Mouse (Mus musculus) heart, postnatal 4 days (tissue): ENCODE data around the gene Gm10974. TPM values are rescaled to one million over a fixed set of nuclear protein-coding genes. Genes with fewer than 3 reads are reported as not detected.

Experiments
- DNase-seq: peaks from one replicate; pipeline ENCODE4 v3.0.0; 2021
- total RNA-seq, 2 experiments: library from RNA; stranded (reverse); gene quantifications; 2 replicates each; pipeline ENCODE4 v1.2.3; 2021

Gene Gm10974
- total RNA-seq, result not detected

GRCm38 (mm10) chr7:66365904-66366303, at the start of gene Gm10974:
Gm10974 (plus strand) TSS chr7:66365905.
- DNase-seq, result peak; percentile 22

GRCm38 (mm10) chr7:66318147-66318546, 47.6 kb upstream of the Gm10974 start:
- no peak for DNase-seq

GRCm38 (mm10) chr7:66320996-66321395, 44.7 kb upstream of the Gm10974 start:
- DNase-seq, result peak; percentile 43

- no peak for DNase-seq
These were observed 42.3 kb upstream of the Gm10974 start for GRCm38 (mm10) chr7:66323252-66324015.

- peak; percentile 48 for DNase-seq
These were observed 40.2 kb upstream of the Gm10974 start for GRCm38 (mm10) chr7:66325419-66326053.

- DNase-seq, result no peak
These were observed 38.2 kb upstream of the Gm10974 start for GRCm38 (mm10) chr7:66327516-66327915.

- peak; percentile 38 for DNase-seq
These were observed 35.1 kb upstream of the Gm10974 start for GRCm38 (mm10) chr7:66330610-66331009.

GRCm38 (mm10) chr7:66332340-66332739, 33.4 kb upstream of the Gm10974 start:
- DNase-seq, result no peak

GRCm38 (mm10) chr7:66333906-66334500, 31.7 kb upstream of the Gm10974 start:
- no peak for DNase-seq

- DNase-seq, result no peak
These were observed 28.8 kb upstream of the Gm10974 start for GRCm38 (mm10) chr7:66336955-66337354.

- no peak for DNase-seq
These were observed 26.1 kb upstream of the Gm10974 start for GRCm38 (mm10) chr7:66339625-66340024.

- no peak for DNase-seq
These were observed 25.7 kb upstream of the Gm10974 start for GRCm38 (mm10) chr7:66340044-66340443.

GRCm38 (mm10) chr7:66342323-66342722, 23.4 kb upstream of the Gm10974 start:
- DNase-seq, result peak; percentile 79

- peak; percentile 34 for DNase-seq
These were observed 22.9 kb upstream of the Gm10974 start for GRCm38 (mm10) chr7:66342831-66343230.

GRCm38 (mm10) chr7:66343307-66343706, 22.4 kb upstream of the Gm10974 start:
- no peak for DNase-seq

GRCm38 (mm10) chr7:66346959-66347663, 18.6 kb upstream of the Gm10974 start:
- DNase-seq, result no peak

- DNase-seq, result no peak
These were observed 17.1 kb upstream of the Gm10974 start for GRCm38 (mm10) chr7:66348588-66348987.

GRCm38 (mm10) chr7:66349670-66350069, 16.0 kb upstream of the Gm10974 start:
- DNase-seq, result no peak

- no peak for DNase-seq
These were observed 14.6 kb upstream of the Gm10974 start for GRCm38 (mm10) chr7:66351074-66351473.

- no peak for DNase-seq
These were observed 10.8 kb upstream of the Gm10974 start for GRCm38 (mm10) chr7:66354911-66355310.

- DNase-seq, result no peak
These were observed 9.7 kb upstream of the Gm10974 start for GRCm38 (mm10) chr7:66355791-66356522.

GRCm38 (mm10) chr7:66358461-66358860, 7.2 kb upstream of the Gm10974 start:
- no peak for DNase-seq
